Mouse (Mus musculus): Measurements from ENCODE around the gene Cdrt4. TPM values are rescaled to one million over a fixed set of nuclear protein-coding genes. Genes with fewer than 3 reads are reported as not detected.
A peak's percentile ranks its signal among the peaks of the same experiment; 100 is the strongest.

The Cdrt4 gene
- polyA plus RNA-seq, 1 experiment from 2014 or later, result not detected

DNA sequence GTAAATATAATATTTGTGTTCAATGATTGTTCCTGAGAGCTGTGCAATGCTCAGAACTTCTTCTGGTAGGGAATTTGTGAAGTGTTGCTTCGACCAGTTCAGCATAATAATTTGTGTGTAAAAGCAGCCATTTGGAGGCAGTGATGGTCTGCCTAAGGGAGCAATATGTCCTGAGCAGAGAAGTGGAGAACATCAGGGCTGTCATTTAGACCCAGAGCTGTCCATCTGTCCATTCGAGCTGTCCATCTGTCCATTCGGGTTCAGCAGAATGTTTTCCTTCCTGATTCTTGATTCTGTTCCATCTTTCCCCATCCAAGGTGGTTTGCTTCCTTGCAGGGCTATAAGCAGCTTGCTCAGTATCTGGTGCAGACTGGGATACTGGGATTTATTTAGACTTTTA lies 33.4 kb downstream of the Cdrt4 start:
- no peaks in the 10 kb centered on the region for H3K27me3 ChIP-seq (ENCODE audit: control insufficient read depth, insufficient read depth, low read length)
- H3K36me3 ChIP-seq (ENCODE audit: control insufficient read depth, insufficient read depth, low read length), result no peaks in the 10 kb centered on the region
- no peaks in the 10 kb centered on the region for H3K9me3 ChIP-seq (ENCODE audit: control insufficient read depth, low read length)
- H3K27ac ChIP-seq (ENCODE audit: low read depth, low read length), result no peak overlapping the region
- H3K4me3 ChIP-seq (ENCODE audit: low read length), result no peak overlapping the region
- H3K9ac ChIP-seq (ENCODE audit: low read depth, low read length), result no peak overlapping the region
- H3K4me2 ChIP-seq (replicated peaks; ENCODE audit: low read depth, low read length), result no peak overlapping the region
- 68% methylated on average over 3 of the region's 3 CpGs for WGBS
- H3K4me1 ChIP-seq (ENCODE audit: control insufficient read depth, insufficient read depth, low read length), result no peaks in the 10 kb centered on the region
- ATAC-seq (ENCODE audit: low FRiP score, low TSS enrichment), result no peak

DNA sequence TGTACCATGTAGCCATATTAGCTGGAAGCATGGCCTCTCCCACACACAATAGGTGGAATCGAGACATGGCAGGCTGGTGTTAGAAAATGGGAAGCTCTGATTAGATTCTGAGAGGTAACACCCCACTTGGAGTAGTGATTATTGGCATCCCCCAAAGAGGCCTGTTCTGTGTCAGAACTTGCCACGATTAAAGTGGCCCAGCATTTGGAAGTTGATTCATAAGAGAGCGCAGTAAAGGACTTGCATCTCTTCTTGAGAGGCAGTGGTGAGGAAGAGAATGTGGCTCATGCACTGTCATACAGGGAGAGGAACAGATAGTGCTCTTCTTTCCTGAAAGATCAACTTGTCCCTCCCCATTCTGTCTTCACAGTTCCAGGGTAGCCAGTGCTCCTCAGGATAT lies 34.1 kb downstream of the Cdrt4 start:
- Histone ChIP-seq H3K4me2 (replicated peaks; ENCODE audit: low read depth, low read length) (no peak overlapping the region), H3K36me3 (ENCODE audit: control insufficient read depth, insufficient read depth, low read length) (no peaks in the 10 kb centered on the region), H3K27me3 (ENCODE audit: control insufficient read depth, insufficient read depth, low read length) (no peaks in the 10 kb centered on the region), H3K9ac (ENCODE audit: low read depth, low read length) (no peak overlapping the region), H3K9me3 (ENCODE audit: control insufficient read depth, low read length) (no peaks in the 10 kb centered on the region), H3K4me3 (ENCODE audit: low read length) (no peak overlapping the region), H3K4me1 (ENCODE audit: control insufficient read depth, insufficient read depth, low read length) (no peaks in the 10 kb centered on the region), H3K27ac (ENCODE audit: low read depth, low read length) (no peak overlapping the region)
- 88% methylated on average over 3 of the region's 3 CpGs for WGBS
- ATAC-seq (ENCODE audit: low FRiP score, low TSS enrichment), result no peak

DNA sequence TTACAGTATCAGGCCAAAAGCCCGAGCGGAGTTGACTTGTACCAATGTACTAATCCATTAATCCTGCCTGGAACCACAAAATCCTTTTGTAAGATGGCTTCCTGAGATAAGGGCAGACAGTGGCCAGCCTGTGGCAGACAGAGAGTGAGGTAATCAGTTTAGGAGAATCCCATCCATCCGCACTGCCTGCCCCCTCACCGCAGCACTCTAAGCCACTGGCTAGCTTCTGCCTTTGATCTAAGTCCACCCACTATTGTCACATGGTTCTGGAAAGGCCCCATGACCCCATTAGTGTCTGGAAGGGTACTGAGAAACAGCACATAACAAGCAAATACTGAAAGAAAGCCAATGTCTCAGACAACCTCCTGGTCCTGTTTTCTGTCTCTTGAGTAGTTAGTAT lies 35.6 kb downstream of the Cdrt4 start:
- Histone ChIP-seq H3K4me2 (replicated peaks; ENCODE audit: low read depth, low read length) (no peak overlapping the region), H3K36me3 (ENCODE audit: control insufficient read depth, insufficient read depth, low read length) (no peaks in the 10 kb centered on the region), H3K27me3 (ENCODE audit: control insufficient read depth, insufficient read depth, low read length) (no peaks in the 10 kb centered on the region), H3K4me1 (ENCODE audit: control insufficient read depth, insufficient read depth, low read length) (no peaks in the 10 kb centered on the region), H3K9ac (ENCODE audit: low read depth, low read length) (no peak overlapping the region), H3K4me3 (ENCODE audit: low read length) (no peak overlapping the region), H3K27ac (ENCODE audit: low read depth, low read length) (no peak overlapping the region), H3K9me3 (ENCODE audit: control insufficient read depth, low read length) (no peaks in the 10 kb centered on the region)
- ATAC-seq (ENCODE audit: low FRiP score, low TSS enrichment), result no peak
- WGBS, result 69% methylated on average over 4 of the region's 4 CpGs

DNA sequence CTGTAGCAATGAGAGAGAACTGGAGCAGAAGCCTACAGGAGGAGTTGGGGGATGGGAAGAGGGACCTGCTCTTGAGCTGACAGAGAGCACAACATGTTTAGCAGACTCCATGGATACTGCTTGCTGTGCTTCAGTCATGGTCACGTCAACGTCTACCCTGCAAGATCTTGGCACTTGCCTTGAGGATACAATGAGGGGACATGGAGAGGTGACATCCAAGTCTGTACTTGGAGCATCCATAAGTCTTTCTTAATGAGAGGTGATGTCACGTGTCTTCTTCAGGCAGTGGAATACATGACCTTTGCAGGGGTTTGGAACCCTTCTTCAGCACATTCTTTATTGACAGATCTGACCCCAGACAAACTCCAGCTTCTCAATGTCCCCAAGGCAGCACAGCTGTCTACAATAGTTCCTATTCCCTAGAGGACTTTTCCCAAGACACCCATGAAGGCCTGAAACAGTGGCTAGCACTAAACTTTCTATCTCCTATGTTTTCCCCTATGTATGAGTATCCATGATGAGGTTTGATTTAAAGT lies 39.2 kb downstream of the Cdrt4 start:
- no peaks in the 10 kb centered on the region for H3K9me3 ChIP-seq (ENCODE audit: control insufficient read depth, low read length)
- H3K27me3 ChIP-seq (ENCODE audit: control insufficient read depth, insufficient read depth, low read length), result no peaks in the 10 kb centered on the region
- H3K4me1 ChIP-seq (ENCODE audit: control insufficient read depth, insufficient read depth, low read length), result no peaks in the 10 kb centered on the region
- WGBS, result 91% methylated on average over 3 of the region's 3 CpGs
- no peak overlapping the region for H3K9ac ChIP-seq (ENCODE audit: low read depth, low read length)
- no peak for ATAC-seq (ENCODE audit: low FRiP score, low TSS enrichment)
- H3K4me3 ChIP-seq (ENCODE audit: low read length), result no peak overlapping the region
- no peak overlapping the region for H3K4me2 ChIP-seq (replicated peaks; ENCODE audit: low read depth, low read length)
- no peaks in the 10 kb centered on the region for H3K36me3 ChIP-seq (ENCODE audit: control insufficient read depth, insufficient read depth, low read length)
- H3K27ac ChIP-seq (ENCODE audit: low read depth, low read length), result no peak overlapping the region

DNA sequence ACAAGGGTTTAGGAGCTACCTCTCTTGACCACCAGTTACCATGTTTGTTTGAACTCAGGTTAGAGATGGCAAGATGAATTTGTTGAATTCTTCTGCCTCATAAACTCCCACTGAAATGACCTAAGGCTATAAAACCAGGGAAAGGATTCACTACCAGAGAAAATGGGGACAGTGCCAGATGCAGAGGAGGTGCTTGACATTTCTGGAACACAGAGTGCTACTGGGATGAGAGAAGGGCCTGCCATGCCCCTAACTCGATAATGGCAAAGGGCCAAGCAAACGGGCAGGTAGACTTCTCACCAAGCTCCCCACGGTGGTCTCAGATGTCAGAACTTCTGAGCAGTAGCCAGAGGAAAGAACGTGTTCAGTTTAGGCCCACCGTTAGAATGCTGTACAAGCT lies 39.8 kb downstream of the Cdrt4 start:
- H3K36me3 ChIP-seq (ENCODE audit: control insufficient read depth, insufficient read depth, low read length), result no peaks in the 10 kb centered on the region
- ATAC-seq (ENCODE audit: low FRiP score, low TSS enrichment), result no peak
- no peak overlapping the region for H3K4me3 ChIP-seq (ENCODE audit: low read length)
- peaks cover 3% of the 10 kb centered on the region; the same call in 1 of the 2 replicates for H3K4me1 ChIP-seq (ENCODE audit: control insufficient read depth, insufficient read depth, low read length)
- WGBS, result 68% methylated on average over 5 of the region's 5 CpGs
- no peaks in the 10 kb centered on the region for H3K9me3 ChIP-seq (ENCODE audit: control insufficient read depth, low read length)
- H3K27ac ChIP-seq (ENCODE audit: low read depth, low read length), result no peak overlapping the region
- H3K9ac ChIP-seq (ENCODE audit: low read depth, low read length), result no peak overlapping the region
- no peaks in the 10 kb centered on the region for H3K27me3 ChIP-seq (ENCODE audit: control insufficient read depth, insufficient read depth, low read length)
- no peak overlapping the region for H3K4me2 ChIP-seq (replicated peaks; ENCODE audit: low read depth, low read length)

DNA sequence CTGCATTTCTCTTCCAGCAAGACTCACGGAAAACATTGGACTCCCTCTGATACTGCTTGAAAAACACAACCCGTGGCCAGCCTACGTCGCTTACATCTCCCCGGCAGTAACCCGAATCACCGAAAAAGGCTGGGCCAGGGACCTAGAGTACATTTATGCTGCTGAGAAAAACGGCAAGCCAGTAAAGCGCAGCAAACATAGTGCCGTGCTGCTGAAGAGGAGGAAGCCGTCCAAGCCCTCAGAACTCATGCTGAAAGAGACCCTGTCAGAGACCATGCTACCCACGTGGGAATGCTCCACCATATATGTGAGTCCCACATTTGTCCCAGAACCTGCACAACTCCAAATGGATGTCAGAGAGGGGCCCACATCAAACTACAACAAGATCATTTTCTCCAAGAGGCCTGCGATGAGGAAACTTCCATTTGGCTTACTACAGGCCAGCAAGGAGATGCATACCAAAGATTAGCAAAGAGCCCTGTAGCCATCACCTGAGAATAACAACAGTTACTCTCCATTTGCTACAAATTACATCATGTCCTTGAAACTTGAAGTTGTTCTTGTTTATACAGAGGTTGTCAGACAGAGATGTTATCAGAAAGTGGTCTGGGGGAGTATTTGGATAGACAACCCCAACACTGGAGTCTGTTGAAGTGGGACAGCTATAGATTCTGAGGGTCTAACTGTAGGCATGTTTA lies 41.7 kb downstream of the Cdrt4 start:
- Histone ChIP-seq H3K36me3 (ENCODE audit: control insufficient read depth, insufficient read depth, low read length) (no peaks in the 10 kb centered on the region), H3K9me3 (ENCODE audit: control insufficient read depth, low read length) (no peaks in the 10 kb centered on the region), H3K4me3 (ENCODE audit: low read length) (no peak overlapping the region), H3K4me2 (replicated peaks; ENCODE audit: low read depth, low read length) (no peak overlapping the region), H3K4me1 (ENCODE audit: control insufficient read depth, insufficient read depth, low read length) (peaks cover 12% of the 10 kb centered on the region), H3K27ac (ENCODE audit: low read depth, low read length) (no peak overlapping the region), H3K9ac (ENCODE audit: low read depth, low read length) (no peak overlapping the region), H3K27me3 (ENCODE audit: control insufficient read depth, insufficient read depth, low read length) (no peaks in the 10 kb centered on the region)
- 88% methylated on average over 13 of the region's 13 CpGs for WGBS
- no peak for ATAC-seq (ENCODE audit: low FRiP score, low TSS enrichment)

DNA sequence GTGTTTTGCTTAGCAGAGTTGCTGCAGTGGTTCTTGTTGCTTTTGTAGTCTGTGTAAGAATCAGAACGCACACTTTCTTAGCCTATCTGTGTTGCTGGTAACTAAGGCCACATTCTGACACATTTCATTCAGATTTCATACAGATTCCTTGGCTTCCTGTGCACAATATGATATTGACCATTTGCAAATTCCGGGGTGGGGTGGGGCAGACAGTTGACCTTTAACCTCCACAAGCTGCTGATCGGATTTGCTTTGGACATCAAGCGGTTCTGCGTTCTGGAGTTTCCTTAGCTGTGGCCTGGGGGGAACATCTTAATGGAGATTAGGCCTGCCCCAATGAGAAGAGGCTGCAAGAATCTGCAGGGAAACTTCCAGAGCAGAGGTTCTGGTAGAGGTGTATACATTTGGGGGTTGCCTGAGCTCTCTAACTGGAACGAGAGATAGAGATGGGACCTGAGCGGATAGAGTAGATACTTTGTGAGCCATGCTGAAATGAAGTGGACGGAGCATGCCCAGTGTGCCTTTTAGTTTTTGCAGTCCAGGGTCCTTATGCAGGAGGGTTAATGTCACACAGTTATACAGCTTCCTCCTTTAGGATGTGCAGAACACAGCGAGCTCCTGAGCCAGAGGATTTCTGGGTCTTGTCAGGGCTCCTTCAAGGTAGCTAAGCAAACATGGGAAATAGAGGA lies 44.2 kb downstream of the Cdrt4 start:
- Histone ChIP-seq H3K9ac (ENCODE audit: low read depth, low read length) (no peak overlapping the region), H3K4me1 (ENCODE audit: control insufficient read depth, insufficient read depth, low read length) (peaks cover 17% of the 10 kb centered on the region), H3K4me3 (ENCODE audit: low read length) (no peak overlapping the region), H3K4me2 (replicated peaks; ENCODE audit: low read depth, low read length) (no peak overlapping the region), H3K27ac (ENCODE audit: low read depth, low read length) (no peak overlapping the region), H3K36me3 (ENCODE audit: control insufficient read depth, insufficient read depth, low read length) (no peaks in the 10 kb centered on the region), H3K9me3 (ENCODE audit: control insufficient read depth, low read length) (no peaks in the 10 kb centered on the region), H3K27me3 (ENCODE audit: control insufficient read depth, insufficient read depth, low read length) (no peaks in the 10 kb centered on the region)
- WGBS, result 86% methylated on average over 9 of the region's 9 CpGs
- ATAC-seq (ENCODE audit: low FRiP score, low TSS enrichment), result no peak; the same call in 1 of the 2 replicates

DNA sequence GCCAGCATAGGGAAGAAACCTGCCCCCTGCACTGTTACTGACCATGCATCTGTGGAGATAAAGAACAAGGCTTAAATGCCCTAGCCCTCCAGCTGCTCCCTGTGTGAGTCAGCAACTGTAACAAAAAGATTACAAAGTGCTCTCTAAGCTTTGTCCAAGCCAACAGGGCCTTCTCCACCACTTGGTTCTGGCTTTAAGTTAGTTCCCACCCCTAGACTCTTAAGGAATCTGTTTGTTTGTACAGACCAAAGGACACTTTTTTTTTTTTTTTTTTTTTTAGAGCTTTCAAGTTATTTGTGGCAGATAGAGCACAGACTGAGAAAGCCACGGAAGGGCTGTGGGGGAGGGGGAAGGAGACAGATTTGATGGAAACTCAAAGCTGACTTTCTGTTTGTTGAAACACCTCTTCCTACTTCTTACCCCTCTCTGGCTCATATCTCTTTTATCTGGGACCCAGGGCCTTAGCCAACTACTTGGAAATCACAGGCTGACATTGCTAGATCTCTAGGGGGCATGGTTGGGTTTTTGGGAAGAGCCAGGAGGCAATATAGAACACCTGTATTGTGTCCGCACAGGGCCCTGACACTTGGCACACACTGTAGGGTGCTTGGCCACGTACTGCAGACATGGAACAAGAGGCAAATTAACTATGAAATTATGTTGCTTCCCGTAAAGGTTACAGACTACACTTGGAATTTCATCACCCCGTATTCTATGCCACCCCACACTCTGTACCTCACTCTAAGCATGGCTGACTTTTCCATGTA lies 44.9 kb downstream of the Cdrt4 start:
- Histone ChIP-seq H3K9ac (ENCODE audit: low read depth, low read length) (no peak overlapping the region), H3K27me3 (ENCODE audit: control insufficient read depth, insufficient read depth, low read length) (no peaks in the 10 kb centered on the region), H3K4me2 (replicated peaks; ENCODE audit: low read depth, low read length) (no peak overlapping the region), H3K9me3 (ENCODE audit: control insufficient read depth, low read length) (no peaks in the 10 kb centered on the region), H3K36me3 (ENCODE audit: control insufficient read depth, insufficient read depth, low read length) (no peaks in the 10 kb centered on the region), H3K27ac (ENCODE audit: low read depth, low read length) (no peak overlapping the region; the same call in 1 of the 2 replicates), H3K4me1 (ENCODE audit: control insufficient read depth, insufficient read depth, low read length) (peaks cover 17% of the 10 kb centered on the region), H3K4me3 (ENCODE audit: low read length) (no peak overlapping the region)
- WGBS, result 74% methylated on average over 5 of the region's 5 CpGs
- ATAC-seq (ENCODE audit: low FRiP score, low TSS enrichment), result no peak

DNA sequence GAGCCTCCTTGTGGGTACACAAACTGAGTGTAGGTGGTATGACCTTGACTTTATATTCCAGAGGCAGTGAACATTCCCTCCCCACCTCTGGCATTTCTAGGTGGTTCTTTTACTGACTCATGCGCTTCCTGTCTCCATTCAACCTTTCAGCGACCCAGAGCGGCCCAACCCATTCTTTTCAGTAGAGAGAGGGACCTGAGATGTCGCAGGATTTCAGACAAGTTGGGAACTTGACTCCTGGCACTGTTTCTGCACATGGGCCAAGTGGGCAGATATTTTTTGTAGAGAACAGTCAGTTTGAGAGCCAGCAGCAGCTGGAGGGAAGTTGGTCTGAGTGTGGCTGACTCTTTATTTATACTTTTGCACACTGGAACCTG lies 45.5 kb downstream of the Cdrt4 start:
- Histone ChIP-seq H3K9ac (ENCODE audit: low read depth, low read length) (no peak overlapping the region), H3K27ac (ENCODE audit: low read depth, low read length) (peak overlapping the region; percentile 31; the same call in 1 of the 2 replicates), H3K4me2 (replicated peaks; ENCODE audit: low read depth, low read length) (no peak overlapping the region), H3K36me3 (ENCODE audit: control insufficient read depth, insufficient read depth, low read length) (no peaks in the 10 kb centered on the region), H3K27me3 (ENCODE audit: control insufficient read depth, insufficient read depth, low read length) (no peaks in the 10 kb centered on the region), H3K9me3 (ENCODE audit: control insufficient read depth, low read length) (no peaks in the 10 kb centered on the region), H3K4me1 (ENCODE audit: control insufficient read depth, insufficient read depth, low read length) (peaks cover 17% of the 10 kb centered on the region), H3K4me3 (ENCODE audit: low read length) (no peak overlapping the region)
- 71% methylated on average over 4 of the region's 4 CpGs for WGBS
- ATAC-seq (ENCODE audit: low FRiP score, low TSS enrichment), result no peak
